Mouse (Mus musculus): ENCODE results near the gene Mndal. TPM values are rescaled to one million over a fixed set of nuclear protein-coding genes. Genes with fewer than 3 reads are reported as not detected.
"Not testable (repeated sequence)": the region's sequence is repeated elsewhere in the genome, so short reads cannot be mapped to it uniquely, and the experiment has no call there.

The Mndal gene
- total RNA-seq, 2 experiments from 2014 or later: 95.6 to 119 TPM

- ATAC-seq (replicated peaks; ENCODE audit: poor library complexity, severe bottlenecking): not testable (repeated sequence)
Measured at GRCm38 (mm10) chr1:173905885-173906284, 36.4 kb downstream of the Mndal start.

DNA sequence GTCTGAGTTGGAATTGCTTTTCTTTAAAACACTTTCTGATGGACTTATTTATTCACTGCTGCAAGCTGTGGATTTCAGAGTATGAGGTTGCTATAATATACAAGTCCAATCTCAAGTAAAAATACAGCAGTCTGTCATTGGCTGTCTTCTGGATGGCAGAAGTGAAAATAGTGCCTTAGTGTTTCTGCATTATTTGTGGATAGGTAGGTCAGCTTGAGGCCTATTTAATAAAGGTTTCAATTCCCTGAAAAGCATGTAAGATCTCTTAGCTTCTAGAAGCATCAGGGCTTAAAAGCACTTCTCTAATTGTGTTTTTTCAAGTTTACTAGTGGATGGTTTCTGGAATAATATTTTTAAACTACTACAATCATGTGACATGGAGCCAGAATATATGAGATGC, 52.5 kb downstream of the Mndal start:
- ATAC-seq (replicated peaks; ENCODE audit: poor library complexity, severe bottlenecking): peak; percentile 65

DNA sequence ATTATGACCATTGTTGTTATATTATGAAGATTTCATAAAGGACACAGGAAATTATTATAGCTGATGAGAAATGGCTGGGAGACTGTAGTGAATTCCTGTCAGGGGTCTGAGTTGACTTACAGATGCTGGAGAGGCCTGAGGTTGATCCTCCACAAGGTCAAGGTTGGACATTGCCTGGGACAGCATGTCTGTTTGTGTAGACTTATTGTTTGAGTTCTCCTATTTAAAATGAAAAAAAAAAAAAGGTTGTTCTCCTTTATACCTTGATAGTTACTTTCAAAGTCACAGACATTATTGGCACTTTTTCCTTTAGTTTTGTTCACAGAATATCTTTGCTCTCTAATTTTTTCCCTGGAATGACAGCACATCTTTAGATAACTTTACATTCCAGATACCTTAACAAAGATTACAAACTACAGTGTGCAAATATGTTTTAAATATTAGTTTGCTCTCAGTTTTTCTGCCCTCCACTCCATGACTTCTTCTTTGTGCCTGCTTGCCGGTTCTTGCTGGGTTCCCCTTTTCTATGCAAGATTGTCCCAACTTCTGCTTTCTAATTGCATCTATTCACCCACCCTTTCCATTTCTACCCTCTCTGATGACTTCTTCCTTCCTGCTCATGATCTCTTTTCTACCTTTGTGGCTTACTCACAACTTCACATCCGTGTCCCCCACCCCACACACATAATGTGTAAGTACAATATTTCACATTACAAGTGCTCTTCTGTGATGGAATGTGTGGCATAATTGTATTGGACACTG, 55.1 kb downstream of the Mndal start:
- peak; percentile 96 for ATAC-seq (replicated peaks; ENCODE audit: poor library complexity, severe bottlenecking)

GRCm38 (mm10) chr1:173880004-173880666, 62.2 kb downstream of the Mndal start:
- peak; percentile 46 for ATAC-seq (replicated peaks; ENCODE audit: poor library complexity, severe bottlenecking)

GRCm38 (mm10) chr1:173879225-173879987, 62.9 kb downstream of the Mndal start:
- peak; percentile 62 for ATAC-seq (replicated peaks; ENCODE audit: poor library complexity, severe bottlenecking)

DNA sequence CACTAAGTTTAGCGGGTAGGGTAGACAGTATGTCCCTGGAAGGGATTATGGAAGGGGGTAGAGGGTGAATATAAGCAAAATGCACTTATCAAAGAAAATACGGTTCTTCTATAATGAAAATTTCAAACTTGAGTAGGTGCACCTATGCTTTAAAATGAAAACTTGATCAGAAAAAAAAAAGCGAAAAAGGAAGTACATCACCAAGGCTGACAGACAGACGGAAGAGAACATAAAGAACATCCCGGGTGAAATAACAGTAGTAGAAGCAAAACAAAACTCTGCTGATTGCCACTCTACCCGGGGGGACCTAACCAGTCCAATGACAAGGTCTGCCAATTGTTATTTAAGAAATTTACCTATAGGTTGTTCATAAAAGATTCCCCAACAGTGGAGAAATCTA, 64.0 kb downstream of the Mndal start:
- peak; percentile 31; the same call in 1 of the 2 replicates for ATAC-seq (replicated peaks; ENCODE audit: poor library complexity, severe bottlenecking)

DNA sequence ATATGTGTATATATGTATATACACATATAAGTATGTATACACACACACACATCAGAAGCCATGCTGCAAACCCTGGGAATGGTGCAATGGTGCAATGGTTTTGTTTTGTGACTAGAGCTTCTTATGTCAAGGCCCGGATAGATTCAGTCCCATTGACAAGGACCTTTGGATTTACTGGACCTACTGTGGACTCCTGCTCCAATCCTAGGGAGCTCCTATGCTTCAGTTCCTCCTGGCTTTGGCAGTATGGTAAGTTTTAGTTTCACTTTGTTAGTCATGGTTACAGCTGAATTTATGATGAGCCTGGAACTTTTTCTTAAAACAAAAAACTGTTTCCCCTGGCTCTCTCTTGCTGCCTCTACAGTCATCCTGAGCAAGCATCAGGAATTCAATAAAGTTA, 65.2 kb downstream of the Mndal start:
- peak; percentile 38 for ATAC-seq (replicated peaks; ENCODE audit: poor library complexity, severe bottlenecking)

DNA sequence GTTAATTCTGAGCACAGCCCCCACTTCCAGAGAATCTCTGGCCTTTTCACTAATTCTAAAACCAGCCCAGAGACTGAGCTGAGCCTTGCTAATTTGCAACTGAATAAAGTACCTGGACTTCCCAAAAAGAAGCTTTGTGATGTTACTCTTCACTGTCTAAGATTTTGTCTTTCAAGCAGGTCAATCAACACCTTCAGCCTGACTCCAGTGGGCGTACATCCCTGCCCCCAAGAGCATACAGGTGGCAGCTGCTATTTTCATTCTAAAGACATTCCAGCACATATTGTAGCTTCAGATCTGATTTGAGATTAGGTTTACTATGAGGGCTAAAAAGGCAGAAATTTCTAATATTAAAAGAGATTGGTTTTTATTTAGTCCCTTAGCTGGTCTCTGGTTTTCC, 73.7 kb downstream of the Mndal start:
- not testable (repeated sequence) for ATAC-seq (replicated peaks; ENCODE audit: poor library complexity, severe bottlenecking)

- ATAC-seq (replicated peaks; ENCODE audit: poor library complexity, severe bottlenecking): no peak
Measured at GRCm38 (mm10) chr1:173866504-173866903, 75.8 kb downstream of the Mndal start.

DNA sequence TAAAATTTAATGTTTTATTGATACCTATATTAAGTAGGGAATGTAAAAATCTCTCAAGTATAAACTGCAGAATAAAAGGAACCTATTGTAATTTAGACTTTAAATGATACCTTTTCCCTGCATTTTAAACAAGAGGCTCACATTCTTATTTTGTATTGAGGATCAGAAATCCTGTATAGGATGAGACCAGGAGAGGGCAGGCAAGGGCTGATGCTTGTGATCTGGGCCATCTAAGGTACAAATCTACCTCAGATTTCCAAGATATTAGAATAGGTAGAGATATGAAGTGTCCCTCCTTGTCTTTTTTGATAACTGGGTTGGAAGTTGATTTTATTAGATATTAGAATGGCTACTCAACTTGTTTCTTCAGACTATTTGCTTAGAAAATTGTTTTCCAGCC, 88.6 kb downstream of the Mndal start:
- ATAC-seq (replicated peaks; ENCODE audit: poor library complexity, severe bottlenecking): peak; percentile 59; the same call in 1 of the 2 replicates

- not testable (repeated sequence) for ATAC-seq (replicated peaks; ENCODE audit: poor library complexity, severe bottlenecking)
Measured at GRCm38 (mm10) chr1:173852853-173853252, 89.4 kb downstream of the Mndal start.

- ATAC-seq (replicated peaks; ENCODE audit: poor library complexity, severe bottlenecking): not testable (repeated sequence)
Measured at GRCm38 (mm10) chr1:173846193-173846592, 96.1 kb downstream of the Mndal start.

DNA sequence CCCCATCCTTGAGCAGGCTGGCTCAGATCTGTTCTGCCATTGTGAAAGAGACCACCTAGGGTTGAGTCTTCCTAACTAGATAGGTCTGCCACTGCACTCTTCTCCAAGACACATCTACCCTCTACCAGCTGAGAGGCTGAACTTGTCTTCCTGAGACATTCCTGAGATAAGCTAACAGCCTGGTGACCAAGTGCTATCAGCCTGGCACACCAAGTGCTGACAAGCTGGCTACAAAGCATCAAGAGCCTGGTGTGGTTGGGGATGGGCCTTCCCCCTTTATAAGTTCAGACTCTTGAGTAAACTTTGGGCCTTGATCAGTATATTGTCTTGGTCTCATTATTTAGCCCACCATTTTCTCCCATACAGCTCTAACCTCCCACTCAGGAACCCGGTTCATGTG, 97.5 kb downstream of the Mndal start:
- ATAC-seq (replicated peaks; ENCODE audit: poor library complexity, severe bottlenecking): no peak

GRCm38 (mm10) chr1:173821481-173821803, 120.8 kb downstream of the Mndal start:
- ATAC-seq (replicated peaks; ENCODE audit: poor library complexity, severe bottlenecking): not testable (repeated sequence)

GRCm38 (mm10) chr1:173820794-173821480, 121.4 kb downstream of the Mndal start:
- not testable (repeated sequence) for ATAC-seq (replicated peaks; ENCODE audit: poor library complexity, severe bottlenecking)

- peak; percentile 100 for ATAC-seq (replicated peaks; ENCODE audit: poor library complexity, severe bottlenecking)
Measured at GRCm38 (mm10) chr1:173809294-173809693, 133.0 kb downstream of the Mndal start.

DNA sequence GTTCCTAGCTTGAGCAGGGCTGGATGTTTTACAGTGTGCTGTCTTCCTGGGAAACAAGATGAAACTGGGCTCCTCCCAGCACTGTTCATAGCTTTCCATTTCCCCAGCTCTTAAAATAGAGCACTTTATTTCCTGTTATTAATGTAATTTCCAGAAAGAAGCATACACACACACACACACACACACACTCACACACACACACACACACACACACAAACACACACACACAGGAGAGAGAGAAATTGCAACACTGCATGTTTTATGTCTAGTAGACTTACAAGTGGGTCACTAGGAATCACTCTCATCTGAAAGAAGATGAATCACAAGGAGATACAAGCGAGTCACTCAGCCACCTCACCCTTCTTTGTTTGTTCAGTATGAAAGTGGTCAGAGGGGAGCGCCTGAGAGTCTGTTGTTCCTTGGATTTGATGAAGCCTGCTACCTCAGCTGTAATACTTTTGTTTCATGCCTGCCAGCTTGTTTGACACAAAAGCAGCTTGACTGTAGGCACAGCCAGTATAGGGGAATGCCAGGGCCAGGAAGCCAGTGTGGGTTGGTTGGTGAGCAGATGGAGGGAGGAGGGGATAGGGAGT, 139.5 kb downstream of the Mndal start:
- ATAC-seq (replicated peaks; ENCODE audit: poor library complexity, severe bottlenecking): peak; percentile 69

DNA sequence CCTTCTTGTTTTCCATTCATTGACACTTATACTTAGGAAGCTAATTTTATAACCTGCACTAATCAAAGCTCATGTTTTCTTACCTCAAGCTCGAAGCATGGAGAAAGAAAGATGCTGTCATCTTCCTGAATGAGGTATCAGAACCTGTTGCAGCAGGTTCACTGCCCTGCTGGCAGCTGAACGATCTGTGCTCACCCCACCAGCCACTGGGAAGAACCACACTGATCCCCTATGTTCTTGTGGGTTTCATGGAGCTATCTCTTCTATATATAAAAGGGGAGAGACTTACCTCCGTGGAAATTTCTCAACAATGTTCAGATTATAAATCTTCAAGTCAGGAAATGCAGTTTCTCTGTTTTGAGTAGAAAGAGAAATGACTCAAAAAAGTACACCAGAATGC, 140.1 kb downstream of the Mndal start:
- ATAC-seq (replicated peaks; ENCODE audit: poor library complexity, severe bottlenecking): peak; percentile 48

GRCm38 (mm10) chr1:173801791-173802190, 140.5 kb downstream of the Mndal start:
- ATAC-seq (replicated peaks; ENCODE audit: poor library complexity, severe bottlenecking): peak; percentile 88
